Mouse (Mus musculus) liver, embryonic 12.5 days (tissue): ENCODE data around the gene Neu1. TPM values are rescaled to one million over a fixed set of nuclear protein-coding genes. Genes with fewer than 3 reads are reported as not detected.

Experiments
- ATAC-seq: fragments of 200-750 bp; cut with Nextera tagmentation; 2 replicates; pipeline ENCODE4 v1.8.0; 2017; ENCODE audit warnings: moderate number of reproducible peaks, mild to moderate bottlenecking, moderate library complexity
- H3K27ac ChIP-seq: fragments of 300-500 bp; sonication (generic); 2 replicates; pipeline ENCODE4 v1.5.1; 2016; ENCODE audit warnings: mild to moderate bottlenecking
- H3K27me3 ChIP-seq: fragments of 300-500 bp; sonication (generic); replicated peaks from 2 replicates; pipeline ENCODE4 v1.6.1; 2016; ENCODE audit warnings: mild to moderate bottlenecking, moderate library complexity
- H3K36me3 ChIP-seq: fragments of 300-500 bp; sonication (generic); 2 replicates; pipeline ENCODE4 v1.6.1; 2016; ENCODE audit warnings: mild to moderate bottlenecking, moderate library complexity
- H3K4me1 ChIP-seq: fragments of 300-500 bp; sonication (generic); 2 replicates; pipeline ENCODE4 v1.6.1; 2016
- H3K4me2 ChIP-seq: fragments of 300-500 bp; sonication (generic); 2 replicates; pipeline ENCODE4 v1.6.1; 2016; ENCODE audit warnings: mild to moderate bottlenecking, moderate library complexity
- H3K4me3 ChIP-seq: fragments of 300-500 bp; sonication (generic); 2 replicates; pipeline ENCODE4 v1.5.1; 2016; ENCODE audit warnings: mild to moderate bottlenecking, moderate library complexity
- H3K9ac ChIP-seq: fragments of 300-500 bp; sonication (generic); 2 replicates; pipeline ENCODE4 v1.6.1; 2016; ENCODE audit warnings: mild to moderate bottlenecking, moderate library complexity
- H3K9me3 ChIP-seq: fragments of 300-500 bp; sonication (generic); replicated peaks from 2 replicates; pipeline ENCODE4 v1.6.1; 2016; ENCODE audit warnings: mild to moderate bottlenecking, moderate library complexity
- WGBS: fragments of 180-500 bp; shearing (Covaris S2); methylation state at CpG from one replicate; pipeline ENCODE4 v1.1.7; 2016; ENCODE audit not compliant: insufficient replicate concordance; 5-methylcytosine and 5-hydroxymethylcytosine counted together
- polyA plus RNA-seq: library from polyadenylated mRNA; unstranded; fragments of >200 nt; fragmentation: Nextera tagmentation; extraction: Ambion mirVana; gene quantifications from 2 replicates; pipeline ENCODE4 v1.2.1, GENCODE M21; 2016

Neu1 gene
- polyA plus RNA-seq, 1 experiment from 2014 or later, result 16.9 TPM

GRCm38 (mm10) chr17:34975581-34976492, 44.8 kb downstream of the Neu1 start:
- H3K27me3 ChIP-seq, result peaks cover 31% of the 10 kb centered on the region
- H3K4me2 ChIP-seq, result no peak overlapping the region
- no peaks in the 10 kb centered on the region for H3K9me3 ChIP-seq
- H3K4me1 ChIP-seq, result peaks cover 21% of the 10 kb centered on the region
- H3K27ac ChIP-seq, result no peak overlapping the region
- ATAC-seq, result no peak
- H3K36me3 ChIP-seq, result peaks cover 10% of the 10 kb centered on the region
- no peak overlapping the region for H3K9ac ChIP-seq
- 63% methylated on average over 3 of the region's 3 CpGs for WGBS
- H3K4me3 ChIP-seq, result no peak overlapping the region

DNA sequence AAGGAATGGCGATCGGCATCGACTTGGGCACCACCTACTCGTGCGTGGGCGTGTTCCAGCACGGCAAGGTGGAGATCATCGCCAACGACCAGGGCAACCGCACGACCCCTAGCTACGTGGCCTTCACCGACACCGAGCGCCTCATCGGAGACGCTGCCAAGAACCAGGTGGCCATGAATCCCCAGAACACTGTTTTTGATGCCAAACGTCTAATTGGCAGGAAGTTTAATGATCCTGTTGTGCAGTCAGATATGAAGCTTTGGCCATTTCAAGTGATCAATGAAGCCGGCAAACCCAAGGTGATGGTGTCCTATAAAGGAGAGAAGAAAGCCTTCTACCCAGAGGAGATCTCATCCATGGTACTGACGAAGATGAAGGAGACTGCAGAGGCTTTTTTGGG, 45.9 kb downstream of the Neu1 start:
- peaks cover 10% of the 10 kb centered on the region for H3K36me3 ChIP-seq
- no peak overlapping the region for H3K27ac ChIP-seq
- peaks cover 24% of the 10 kb centered on the region for H3K4me1 ChIP-seq
- 88% methylated on average over 20 of the region's 20 CpGs for WGBS
- H3K27me3 ChIP-seq, result peaks cover 24% of the 10 kb centered on the region
- no peaks in the 10 kb centered on the region for H3K9me3 ChIP-seq
- no peak overlapping the region for H3K9ac ChIP-seq
- no peak overlapping the region for H3K4me3 ChIP-seq
- no peak overlapping the region for H3K4me2 ChIP-seq
- no peak for ATAC-seq

DNA sequence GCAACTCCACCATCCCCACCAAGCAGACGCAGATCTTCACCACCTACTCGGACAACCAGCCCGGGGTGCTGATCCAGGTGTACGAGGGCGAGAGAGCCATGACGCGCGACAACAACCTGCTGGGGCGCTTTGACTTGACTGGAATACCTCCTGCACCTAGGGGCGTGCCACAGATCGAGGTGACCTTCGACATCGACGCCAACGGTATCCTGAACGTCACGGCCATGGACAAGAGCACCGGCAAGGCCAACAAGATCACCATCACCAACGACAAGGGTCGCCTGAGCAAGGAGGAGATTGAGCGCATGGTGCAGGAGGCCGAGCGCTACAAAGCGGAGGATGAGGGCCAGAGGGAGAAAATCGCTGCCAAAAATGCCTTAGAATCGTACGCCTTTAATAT, 47.2 kb downstream of the Neu1 start:
- 82% methylated on average over 27 of the region's 27 CpGs for WGBS

DNA sequence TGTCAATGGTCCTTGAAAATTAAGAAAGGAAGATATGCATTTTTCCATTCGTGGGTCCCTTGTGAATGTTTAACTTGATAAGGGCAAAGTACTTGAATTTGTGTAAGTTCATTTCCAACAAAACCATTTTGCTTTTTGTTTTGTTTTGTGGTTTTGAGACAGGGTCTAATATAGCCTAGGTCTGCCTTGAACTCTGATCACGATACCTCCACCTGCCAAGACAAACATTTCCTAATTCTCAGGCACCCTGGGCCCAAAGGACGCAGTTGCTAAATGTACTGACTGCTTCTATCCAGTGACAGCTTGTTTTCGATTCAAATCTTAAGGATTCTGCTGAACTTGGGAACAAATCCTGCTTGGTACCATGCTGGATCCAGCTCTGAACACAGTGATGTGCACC, 48.6 kb downstream of the Neu1 start:
- Histone ChIP-seq H3K27ac (no peak overlapping the region), H3K9ac (peak overlapping the region; percentile 4), H3K27me3 (no peaks in the 10 kb centered on the region), H3K36me3 (peaks cover 20% of the 10 kb centered on the region), H3K9me3 (no peaks in the 10 kb centered on the region), H3K4me3 (no peak overlapping the region), H3K4me1 (peaks cover 37% of the 10 kb centered on the region), H3K4me2 (no peak overlapping the region)
- no peak for ATAC-seq
- WGBS, result 76% methylated on average over 4 of the region's 4 CpGs

More for the DNA sequence above, 47.2 kb downstream of the Neu1 start:
- no peaks in the 10 kb centered on the region for H3K9me3 ChIP-seq
- no peak overlapping the region for H3K4me2 ChIP-seq
- no peak overlapping the region for H3K9ac ChIP-seq
- ATAC-seq, result no peak
- peaks cover 11% of the 10 kb centered on the region for H3K27me3 ChIP-seq
- H3K4me3 ChIP-seq, result no peak overlapping the region
- peaks cover 24% of the 10 kb centered on the region for H3K4me1 ChIP-seq
- H3K27ac ChIP-seq, result no peak overlapping the region
- peaks cover 10% of the 10 kb centered on the region for H3K36me3 ChIP-seq

GRCm38 (mm10) chr17:34980655-34981054, 49.6 kb downstream of the Neu1 start:
- Histone ChIP-seq H3K4me3 (peak overlapping the region; percentile 83), H3K9me3 (no peaks in the 10 kb centered on the region), H3K4me1 (peaks cover 45% of the 10 kb centered on the region), H3K36me3 (peaks cover 30% of the 10 kb centered on the region), H3K9ac (peak overlapping the region; percentile 88), H3K4me2 (peak overlapping the region; percentile 80), H3K27me3 (no peaks in the 10 kb centered on the region), H3K27ac (peak overlapping the region; percentile 94)
- no peak for ATAC-seq
- 18% methylated on average over 2 of the region's 2 CpGs for WGBS

GRCm38 (mm10) chr17:34981690-34982180, 50.7 kb downstream of the Neu1 start, which contains the start of gene Lsm2:
Lsm2 (plus strand) TSS chr17:34981862.
- Histone ChIP-seq H3K4me3 (peak within 1 kb of the TSS; percentile 83), H3K4me2 (peak within 1 kb of the TSS; percentile 80), H3K27me3 (no peaks in the 10 kb centered on the region), H3K4me1 (peaks cover 45% of the 10 kb centered on the region), H3K9ac (peak within 1 kb of the TSS; percentile 88), H3K27ac (peak within 1 kb of the TSS; percentile 94), H3K9me3 (no peaks in the 10 kb centered on the region), H3K36me3 (peaks cover 41% of the 10 kb centered on the region)
- WGBS, result under 1% methylated on average over 58 of the region's 58 CpGs
- ATAC-seq, result peak; percentile 93

DNA sequence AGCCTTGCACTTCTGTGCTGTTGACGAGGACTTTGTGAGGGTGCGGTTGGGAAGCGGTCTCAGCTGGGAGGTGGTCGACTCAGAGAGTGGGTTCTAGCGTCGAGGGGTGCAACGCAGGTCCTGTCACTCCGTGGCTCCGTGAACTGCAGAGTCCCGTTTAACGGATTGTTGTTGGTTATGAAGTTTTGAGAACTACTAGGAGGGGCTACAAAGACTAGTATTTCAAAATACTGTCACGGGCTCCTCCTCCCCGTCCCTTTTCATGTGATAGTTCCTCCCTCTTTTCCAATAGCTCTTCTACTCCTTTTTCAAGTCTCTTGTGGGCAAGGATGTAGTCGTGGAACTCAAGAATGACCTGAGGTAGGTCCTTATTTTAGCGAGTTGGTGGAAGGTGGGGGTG, 51.3 kb downstream of the Neu1 start:
- peak overlapping the region; percentile 94 for H3K27ac ChIP-seq
- no peaks in the 10 kb centered on the region for H3K27me3 ChIP-seq
- H3K4me1 ChIP-seq, result peaks cover 45% of the 10 kb centered on the region
- peak overlapping the region; percentile 83 for H3K4me3 ChIP-seq
- under 1% methylated on average over 15 of the region's 15 CpGs for WGBS
- peak overlapping the region; percentile 88 for H3K9ac ChIP-seq
- H3K36me3 ChIP-seq, result peaks cover 38% of the 10 kb centered on the region
- no peak for ATAC-seq
- H3K4me2 ChIP-seq, result peak overlapping the region; percentile 80
- no peaks in the 10 kb centered on the region for H3K9me3 ChIP-seq

- Histone ChIP-seq H3K27ac (no peak overlapping the region), H3K27me3 (no peaks in the 10 kb centered on the region), H3K4me3 (no peak overlapping the region), H3K9me3 (no peaks in the 10 kb centered on the region), H3K4me1 (peaks cover 45% of the 10 kb centered on the region), H3K9ac (no peak overlapping the region), H3K4me2 (0 out of 2 replicates have a peak overlapping the region, but pooled peaks have one; percentile 80), H3K36me3 (peaks cover 48% of the 10 kb centered on the region)
- 57% methylated on average over 2 of the region's 2 CpGs for WGBS
- no peak for ATAC-seq
These were observed 53.2 kb downstream of the Neu1 start for GRCm38 (mm10) chr17:34984218-34984617.

Other genes with a start within 250 kb of the Neu1 start
- 0.42 and 0.61 TPM in 2 replicates for gene C4b, start 187.4 kb upstream of the Neu1 start, polyA plus RNA-seq
- not detected in 2 replicates for gene Cyp21a1, start 126.7 kb upstream of the Neu1 start, polyA plus RNA-seq
- 18.0 and 18.6 TPM in 2 replicates for gene Stk19, start 94.3 kb upstream of the Neu1 start, polyA plus RNA-seq
- gene Dxo, start 94.2 kb upstream of the Neu1 start, polyA plus RNA-seq, result 37.0 and 38.8 TPM in 2 replicates
- 34.0 and 39.5 TPM in 2 replicates for gene Skiv2l, start 81.0 kb upstream of the Neu1 start, polyA plus RNA-seq
- gene Nelfe, start 80.9 kb upstream of the Neu1 start, polyA plus RNA-seq, result 69.3 and 72.0 TPM in 2 replicates
- 83.5 and 85.0 TPM in 2 replicates for gene Cfb, start 68.7 kb upstream of the Neu1 start, polyA plus RNA-seq
- 1.8 and 1.9 TPM in 2 replicates for gene Zbtb12, start 51.8 kb upstream of the Neu1 start, polyA plus RNA-seq
- not detected in 2 replicates for gene Gm20547, start 49.2 kb upstream of the Neu1 start, polyA plus RNA-seq
- 7.9 and 8.2 TPM in 2 replicates for gene C2, start 33.0 kb upstream of the Neu1 start, polyA plus RNA-seq
- 27.1 and 32.8 TPM in 2 replicates for gene Ehmt2, start 32.8 kb upstream of the Neu1 start, polyA plus RNA-seq
- gene Slc44a4, start 16.8 kb upstream of the Neu1 start, polyA plus RNA-seq, result 0.75 and 0.79 TPM in 2 replicates
- 0.11 and 0.21 TPM in 2 replicates for gene Hspa1b, start 28.0 kb downstream of the Neu1 start, polyA plus RNA-seq
- 0.73 TPM in 1 of 2 replicates, not detected in the other for gene Gm20481, start 38.7 kb downstream of the Neu1 start, polyA plus RNA-seq
- 2.8 and 5.0 TPM in 2 replicates for gene Hspa1a, start 40.9 kb downstream of the Neu1 start, polyA plus RNA-seq
- 0.38 and 0.49 TPM in 2 replicates for gene Hspa1l, start 41.5 kb downstream of the Neu1 start, polyA plus RNA-seq
- gene Lsm2, start 50.6 kb downstream of the Neu1 start, polyA plus RNA-seq, result 202 and 215 TPM in 2 replicates
- 208 and 211 TPM in 2 replicates for gene Vars, start 69.7 kb downstream of the Neu1 start, polyA plus RNA-seq
- 0.10 and 0.15 TPM in 2 replicates for gene Vwa7, start 85.3 kb downstream of the Neu1 start, polyA plus RNA-seq
- 2.8 and 3.4 TPM in 2 replicates for gene Sapcd1, start 96.8 kb downstream of the Neu1 start, polyA plus RNA-seq
- gene Msh5, start 115.5 kb downstream of the Neu1 start, polyA plus RNA-seq, result 4.0 and 4.8 TPM in 2 replicates
- gene Clic1, start 118.7 kb downstream of the Neu1 start, polyA plus RNA-seq, result 160 and 162 TPM in 2 replicates
- 49.0 and 49.1 TPM in 2 replicates for gene Ddah2, start 127.8 kb downstream of the Neu1 start, polyA plus RNA-seq
- 0.41 and 0.44 TPM in 2 replicates for gene Ly6g6c, start 134.1 kb downstream of the Neu1 start, polyA plus RNA-seq
- gene Mpig6b, start 134.9 kb downstream of the Neu1 start, polyA plus RNA-seq, result 7.3 and 8.7 TPM in 2 replicates
- 0.23 TPM in 1 of 2 replicates, not detected in the other for gene Ly6g6e, start 145.6 kb downstream of the Neu1 start, polyA plus RNA-seq
- gene Ly6g6d, start 146.8 kb downstream of the Neu1 start, polyA plus RNA-seq, result 0.36 and 0.53 TPM in 2 replicates
- 10.2 and 10.5 TPM in 2 replicates for gene Ly6g6f, start 154.4 kb downstream of the Neu1 start, polyA plus RNA-seq
- 60.2 and 61.1 TPM in 2 replicates for gene Abhd16a, start 158.0 kb downstream of the Neu1 start, polyA plus RNA-seq
- gene Ly6g5c, start 177.0 kb downstream of the Neu1 start, polyA plus RNA-seq, result not detected in 2 replicates
- gene Ly6g5b, start 184.2 kb downstream of the Neu1 start, polyA plus RNA-seq, result 0.55 and 0.81 TPM in 2 replicates
- 16.5 and 19.6 TPM in 2 replicates for gene Gpank1, start 190.2 kb downstream of the Neu1 start, polyA plus RNA-seq
- 187 and 192 TPM in 2 replicates for gene Csnk2b, start 190.8 kb downstream of the Neu1 start, polyA plus RNA-seq
- gene D17H6S53E, start 195.1 kb downstream of the Neu1 start, polyA plus RNA-seq, result 3.7 and 4.3 TPM in 2 replicates
- 482 and 508 TPM in 2 replicates for gene Apom, start 200.8 kb downstream of the Neu1 start, polyA plus RNA-seq
- 29.1 and 35.5 TPM in 2 replicates for gene Bag6, start 203.9 kb downstream of the Neu1 start, polyA plus RNA-seq
- 83.0 and 86.8 TPM in 2 replicates for gene Prrc2a, start 233.6 kb downstream of the Neu1 start, polyA plus RNA-seq
- 10.5 and 11.6 TPM in 2 replicates for gene Aif1, start 244.8 kb downstream of the Neu1 start, polyA plus RNA-seq